Mouse (Mus musculus) forebrain, embryonic 15.5 days (tissue): ENCODE measurements around the gene Ap2a2. TPM values are rescaled to one million over a fixed set of nuclear protein-coding genes. Genes with fewer than 3 reads are reported as not detected.
"Not testable (repeated sequence)": the region's sequence is repeated elsewhere in the genome, so short reads cannot be mapped to it uniquely, and the experiment has no call there.

Source experiments
- ATAC-seq: fragments of 200-750 bp; cut with Nextera tagmentation; replicated peaks from 2 replicates; pipeline ENCODE4 v1.8.0; 2017; ENCODE audit warnings: mild to moderate bottlenecking, moderate TSS enrichment, moderate library complexity
- H3K27ac ChIP-seq: fragments of 300-500 bp; sonication (generic); replicated peaks from 2 replicates; pipeline ENCODE4 v1.5.1; 2015; ENCODE audit warnings: mild to moderate bottlenecking, inconsistent platforms
- H3K27me3 ChIP-seq: fragments of 300-500 bp; sonication (generic); 2 replicates; pipeline ENCODE4 v1.6.1; 2015; ENCODE audit warnings: inconsistent platforms
- H3K36me3 ChIP-seq: fragments of 300-500 bp; sonication (generic); 2 replicates; pipeline ENCODE4 v1.6.1; 2015; ENCODE audit warnings: mild to moderate bottlenecking, inconsistent platforms
- H3K4me1 ChIP-seq: fragments of 300-500 bp; sonication (generic); 2 replicates; pipeline ENCODE4 v1.6.1; 2015; ENCODE audit warnings: inconsistent platforms
- H3K4me2 ChIP-seq: fragments of 300-500 bp; sonication (generic); replicated peaks from 2 replicates; pipeline ENCODE4 v1.6.1; 2015; ENCODE audit warnings: mild to moderate bottlenecking, inconsistent platforms
- H3K4me3 ChIP-seq: fragments of 300-500 bp; sonication (generic); 2 replicates; pipeline ENCODE4 v1.5.1; 2015; ENCODE audit warnings: mild to moderate bottlenecking, inconsistent platforms
- H3K9ac ChIP-seq: fragments of 300-500 bp; sonication (generic); replicated peaks from 2 replicates; pipeline ENCODE4 v1.6.1; 2015; ENCODE audit warnings: mild to moderate bottlenecking, inconsistent platforms
- H3K9me3 ChIP-seq: fragments of 300-500 bp; sonication (generic); 2 replicates; pipeline ENCODE4 v1.6.1; 2016; ENCODE audit warnings: inconsistent platforms
- WGBS: fragments of 180-500 bp; shearing (Covaris S2); methylation state at CpG from one replicate; pipeline ENCODE4 v1.1.7; 2015; ENCODE audit warnings: mixed read lengths; 5-methylcytosine and 5-hydroxymethylcytosine counted together
- polyA plus RNA-seq: library from polyadenylated mRNA; unstranded; fragments of >200 nt; fragmentation: Nextera tagmentation; extraction: Ambion mirVana; gene quantifications from 2 replicates; pipeline ENCODE4 v1.2.1, GENCODE M21; 2015

Ap2a2 gene
- polyA plus RNA-seq, 1 experiment from 2014 or later: 110 TPM

DNA sequence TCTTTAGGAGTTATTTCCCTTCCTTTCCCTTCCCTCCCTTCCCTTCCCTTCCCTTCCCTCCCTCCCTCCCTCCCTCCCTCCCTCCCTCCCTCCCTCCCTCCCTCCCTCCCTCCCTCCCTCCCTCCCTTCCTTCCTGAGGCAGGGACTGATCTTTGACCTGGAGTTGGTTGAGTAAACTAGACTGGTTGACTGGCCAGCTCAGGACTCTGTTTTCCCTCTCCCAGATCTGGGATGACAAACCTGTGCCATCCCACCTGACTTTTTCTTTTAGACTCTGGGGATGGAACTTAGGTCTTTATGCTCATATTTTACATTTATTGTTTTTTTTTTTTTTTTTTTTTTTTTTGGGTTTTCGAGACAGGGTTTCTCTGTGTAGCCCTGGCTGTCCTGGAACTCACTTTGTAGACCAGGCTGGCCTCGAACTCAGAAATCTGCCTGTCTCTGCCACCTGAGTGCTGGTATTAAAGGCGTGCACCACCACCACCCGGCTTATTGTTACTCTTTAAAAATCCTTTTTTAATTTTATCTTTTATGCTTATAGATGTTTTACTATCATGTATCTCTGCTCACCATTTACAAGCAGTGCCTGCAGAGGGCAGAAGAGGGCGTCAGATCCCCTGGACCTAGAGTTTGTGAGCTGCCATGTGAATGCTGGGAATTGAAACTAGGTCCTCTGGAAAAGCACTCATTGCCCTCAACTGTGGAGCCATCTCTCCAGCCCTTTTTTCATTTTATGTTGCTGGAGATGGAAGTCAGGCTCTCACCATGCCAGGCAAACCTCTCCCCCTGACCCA lies 22.3 kb downstream of the Ap2a2 start:
- H3K9ac ChIP-seq: no peak overlapping the region
- H3K9me3 ChIP-seq: no peaks in the 10 kb centered on the region
- no peak overlapping the region for H3K4me3 ChIP-seq
- 88% methylated on average over 5 of the region's 5 CpGs for WGBS
- H3K27ac ChIP-seq: no peak overlapping the region
- no peaks in the 10 kb centered on the region for H3K36me3 ChIP-seq
- no peaks in the 10 kb centered on the region for H3K4me1 ChIP-seq
- no peak for ATAC-seq
- no peaks in the 10 kb centered on the region for H3K27me3 ChIP-seq
- H3K4me2 ChIP-seq: no peak overlapping the region

GRCm38 (mm10) chr7:141585288-141585687 lies 23.3 kb downstream of the Ap2a2 start:
- no peak for ATAC-seq
- no peaks in the 10 kb centered on the region for H3K4me1 ChIP-seq
- H3K36me3 ChIP-seq: peaks cover 6% of the 10 kb centered on the region
- H3K9ac ChIP-seq: no peak overlapping the region
- no peak overlapping the region for H3K4me2 ChIP-seq
- H3K27ac ChIP-seq: no peak overlapping the region
- H3K27me3 ChIP-seq: no peaks in the 10 kb centered on the region
- no peaks in the 10 kb centered on the region for H3K9me3 ChIP-seq
- WGBS: 85% methylated on average over 4 of the region's 4 CpGs
- no peak overlapping the region for H3K4me3 ChIP-seq

DNA sequence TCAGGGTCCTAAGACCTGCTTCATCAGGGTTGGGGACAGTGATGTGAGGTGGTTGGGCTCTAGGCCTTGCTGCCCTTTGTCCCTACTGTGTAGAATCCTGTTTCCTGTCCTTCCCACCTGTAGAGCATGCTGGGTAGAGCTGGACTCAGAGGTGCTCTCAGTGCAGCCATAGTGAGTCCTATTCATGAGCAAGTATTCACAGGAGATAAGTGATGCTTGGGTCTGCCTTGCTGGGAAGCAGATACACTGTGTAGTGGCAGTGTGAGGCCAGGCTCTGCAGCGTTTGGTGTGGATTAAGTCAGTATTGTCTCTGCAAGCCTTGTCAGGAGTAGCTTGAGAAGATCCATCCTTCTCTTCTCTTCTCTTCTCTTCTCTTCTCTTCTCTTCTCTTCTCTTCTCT lies 23.9 kb downstream of the Ap2a2 start:
- H3K4me3 ChIP-seq: no peak overlapping the region

GRCm38 (mm10) chr7:141588890-141589289 lies 26.9 kb downstream of the Ap2a2 start:
- Histone ChIP-seq H3K4me1 (no peaks in the 10 kb centered on the region), H3K4me3 (no peak overlapping the region), H3K36me3 (peaks cover 12% of the 10 kb centered on the region), H3K9ac (no peak overlapping the region), H3K27me3 (no peaks in the 10 kb centered on the region), H3K9me3 (no peaks in the 10 kb centered on the region), H3K27ac (no peak overlapping the region), H3K4me2 (no peak overlapping the region)
- WGBS: 92% methylated on average over 6 of the region's 6 CpGs
- no peak for ATAC-seq

More for the DNA sequence above, 23.9 kb downstream of the Ap2a2 start:
- peaks cover 7% of the 10 kb centered on the region for H3K36me3 ChIP-seq
- no peak overlapping the region for H3K27ac ChIP-seq
- no peaks in the 10 kb centered on the region for H3K27me3 ChIP-seq
- H3K9me3 ChIP-seq: no peaks in the 10 kb centered on the region
- H3K4me1 ChIP-seq: no peaks in the 10 kb centered on the region
- ATAC-seq: no peak
- H3K4me2 ChIP-seq: no peak overlapping the region
- H3K9ac ChIP-seq: no peak overlapping the region
- WGBS: 67% methylated on average over 1 of the region's 1 CpGs

- H3K4me3 ChIP-seq, H3K27ac ChIP-seq, H3K9me3 ChIP-seq, H3K27me3 ChIP-seq, H3K9ac ChIP-seq, H3K4me2 ChIP-seq, ATAC-seq, H3K4me1 ChIP-seq: not testable (repeated sequence)
- 97% methylated on average over 6 of the region's 7 CpGs for WGBS
- peaks cover 12% of the 10 kb centered on the region for H3K36me3 ChIP-seq
These were observed 28.3 kb downstream of the Ap2a2 start for GRCm38 (mm10) chr7:141590249-141590648.

DNA sequence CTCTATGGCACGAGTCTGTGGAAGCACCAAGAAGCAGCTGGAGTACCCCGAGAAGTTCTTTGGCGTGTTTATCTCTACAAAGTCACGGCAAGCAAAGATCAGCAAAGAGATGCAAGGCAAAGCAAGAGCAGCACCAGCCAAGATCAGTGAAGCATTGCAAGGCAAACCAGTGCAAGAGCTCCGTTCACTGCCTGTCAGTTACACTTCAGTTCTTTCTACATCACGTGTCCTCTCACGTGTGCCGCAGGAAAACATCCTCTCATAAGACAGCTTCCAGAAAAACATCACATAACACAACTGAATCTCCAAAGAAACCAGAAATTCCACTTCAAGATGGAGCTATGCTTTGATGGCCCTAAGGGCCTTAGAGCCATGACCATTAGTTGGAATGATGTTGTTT lies 29.0 kb downstream of the Ap2a2 start:
- no peak overlapping the region for H3K27ac ChIP-seq
- H3K36me3 ChIP-seq: peaks cover 12% of the 10 kb centered on the region
- H3K9ac ChIP-seq: no peak overlapping the region
- no peak for ATAC-seq
- H3K4me2 ChIP-seq: no peak overlapping the region
- WGBS: 96% methylated on average over 8 of the region's 8 CpGs
- no peaks in the 10 kb centered on the region for H3K4me1 ChIP-seq
- H3K4me3 ChIP-seq: no peak overlapping the region
- no peaks in the 10 kb centered on the region for H3K27me3 ChIP-seq
- no peaks in the 10 kb centered on the region for H3K9me3 ChIP-seq

DNA sequence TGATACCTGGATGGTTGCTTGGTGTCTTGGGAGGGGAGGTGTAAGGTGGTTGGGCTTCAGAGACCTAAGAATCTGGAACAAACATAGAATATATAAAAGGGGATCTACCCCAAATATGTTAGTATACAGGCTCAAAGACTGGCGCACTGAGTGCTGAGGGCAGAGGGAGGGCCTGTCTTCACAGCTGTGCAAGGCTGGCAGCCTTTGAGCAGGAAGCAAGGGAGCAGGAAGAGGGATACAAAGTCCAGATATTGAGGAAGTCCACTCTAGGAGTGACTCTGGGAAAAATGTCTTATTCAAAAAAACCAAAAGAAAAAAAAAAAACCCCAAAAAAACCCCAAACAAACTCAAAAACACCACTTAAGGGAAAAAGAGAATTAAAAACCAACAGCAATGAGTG lies 30.1 kb downstream of the Ap2a2 start:
- Histone ChIP-seq H3K27me3 (no peaks in the 10 kb centered on the region), H3K4me2 (no peak overlapping the region), H3K9ac (no peak overlapping the region), H3K27ac (no peak overlapping the region), H3K4me1 (no peaks in the 10 kb centered on the region), H3K4me3 (no peak overlapping the region), H3K36me3 (peaks cover 20% of the 10 kb centered on the region), H3K9me3 (no peaks in the 10 kb centered on the region)
- WGBS: 100% methylated on average over 1 of the region's 1 CpGs
- no peak for ATAC-seq

GRCm38 (mm10) chr7:141593056-141593455 lies 31.1 kb downstream of the Ap2a2 start:
- Histone ChIP-seq H3K27me3 (no peaks in the 10 kb centered on the region), H3K4me2 (no peak overlapping the region), H3K9me3 (no peaks in the 10 kb centered on the region), H3K27ac (no peak overlapping the region), H3K4me3 (no peak overlapping the region), H3K9ac (no peak overlapping the region), H3K4me1 (no peaks in the 10 kb centered on the region), H3K36me3 (peaks cover 26% of the 10 kb centered on the region)
- ATAC-seq: no peak
- 94% methylated on average over 6 of the region's 6 CpGs for WGBS

GRCm38 (mm10) chr7:141596971-141597370 lies 35.0 kb downstream of the Ap2a2 start:
- Histone ChIP-seq H3K9ac (no peak overlapping the region), H3K4me2 (no peak overlapping the region), H3K4me3 (no peak overlapping the region), H3K9me3 (no peaks in the 10 kb centered on the region), H3K27me3 (no peaks in the 10 kb centered on the region), H3K36me3 (peaks cover 41% of the 10 kb centered on the region), H3K27ac (no peak overlapping the region), H3K4me1 (no peaks in the 10 kb centered on the region)
- no peak for ATAC-seq
- WGBS: 89% methylated on average over 1 of the region's 1 CpGs

- H3K27me3 ChIP-seq: no peaks in the 10 kb centered on the region
- no peak overlapping the region for H3K9ac ChIP-seq
- H3K4me1 ChIP-seq: no peaks in the 10 kb centered on the region
- no peaks in the 10 kb centered on the region for H3K9me3 ChIP-seq
- ATAC-seq: no peak
- 76% methylated on average over 6 of the region's 6 CpGs for WGBS
- peaks cover 47% of the 10 kb centered on the region for H3K36me3 ChIP-seq
- no peak overlapping the region for H3K27ac ChIP-seq
- H3K4me2 ChIP-seq: no peak overlapping the region
- H3K4me3 ChIP-seq: no peak overlapping the region
These were observed 35.6 kb downstream of the Ap2a2 start for GRCm38 (mm10) chr7:141597563-141597962.

DNA sequence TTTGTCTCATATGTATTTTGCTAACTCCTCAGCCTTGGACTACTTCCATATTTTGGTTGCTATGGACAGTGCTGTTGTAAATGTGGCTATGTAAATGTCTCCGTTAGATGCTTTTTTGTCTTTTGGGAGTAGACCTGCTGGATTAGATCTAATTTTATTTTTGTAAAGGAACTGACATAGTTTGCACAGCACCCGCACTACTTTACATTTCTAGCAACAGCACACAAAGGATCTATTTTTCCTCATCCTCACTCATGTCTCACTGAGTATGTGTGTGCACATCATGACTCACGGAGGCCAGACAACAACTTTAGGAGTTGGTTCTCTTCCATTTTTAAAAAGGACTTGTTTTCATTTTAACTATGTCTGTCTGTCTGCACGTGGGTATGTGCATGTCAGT lies 45.7 kb downstream of the Ap2a2 start:
- no peaks in the 10 kb centered on the region for H3K27me3 ChIP-seq
- H3K36me3 ChIP-seq: peaks cover 59% of the 10 kb centered on the region
- no peaks in the 10 kb centered on the region for H3K9me3 ChIP-seq
- 76% methylated on average over 4 of the region's 4 CpGs for WGBS
- H3K4me3 ChIP-seq: no peak overlapping the region
- no peak overlapping the region for H3K9ac ChIP-seq
- H3K4me1 ChIP-seq: no peaks in the 10 kb centered on the region
- H3K27ac ChIP-seq: no peak overlapping the region
- no peak overlapping the region for H3K4me2 ChIP-seq
- no peak for ATAC-seq

- WGBS: 84% methylated on average over 11 of the region's 11 CpGs
- peaks cover 63% of the 10 kb centered on the region for H3K36me3 ChIP-seq
These were observed 47.9 kb downstream of the Ap2a2 start for GRCm38 (mm10) chr7:141609719-141610514.

More at GRCm38 (mm10) chr7:141609719-141610514, 47.9 kb downstream of the Ap2a2 start:
- no peak for ATAC-seq
- H3K4me3 ChIP-seq: no peak overlapping the region
- no peaks in the 10 kb centered on the region for H3K9me3 ChIP-seq
- no peak overlapping the region for H3K9ac ChIP-seq
- H3K27ac ChIP-seq: no peak overlapping the region
- no peaks in the 10 kb centered on the region for H3K27me3 ChIP-seq
- H3K4me2 ChIP-seq: no peak overlapping the region
- H3K4me1 ChIP-seq: no peaks in the 10 kb centered on the region
